Mouse (Mus musculus) spleen, adult 12 weeks (tissue): ENCODE results near the gene Psd.
A peak's percentile ranks its signal among the peaks of the same experiment; 100 is the strongest.

Experiments
- DNase-seq: peaks from one replicate; pipeline ENCODE4 v3.0.0; 2022; ENCODE audit warnings: low spot score

The Psd gene

DNA sequence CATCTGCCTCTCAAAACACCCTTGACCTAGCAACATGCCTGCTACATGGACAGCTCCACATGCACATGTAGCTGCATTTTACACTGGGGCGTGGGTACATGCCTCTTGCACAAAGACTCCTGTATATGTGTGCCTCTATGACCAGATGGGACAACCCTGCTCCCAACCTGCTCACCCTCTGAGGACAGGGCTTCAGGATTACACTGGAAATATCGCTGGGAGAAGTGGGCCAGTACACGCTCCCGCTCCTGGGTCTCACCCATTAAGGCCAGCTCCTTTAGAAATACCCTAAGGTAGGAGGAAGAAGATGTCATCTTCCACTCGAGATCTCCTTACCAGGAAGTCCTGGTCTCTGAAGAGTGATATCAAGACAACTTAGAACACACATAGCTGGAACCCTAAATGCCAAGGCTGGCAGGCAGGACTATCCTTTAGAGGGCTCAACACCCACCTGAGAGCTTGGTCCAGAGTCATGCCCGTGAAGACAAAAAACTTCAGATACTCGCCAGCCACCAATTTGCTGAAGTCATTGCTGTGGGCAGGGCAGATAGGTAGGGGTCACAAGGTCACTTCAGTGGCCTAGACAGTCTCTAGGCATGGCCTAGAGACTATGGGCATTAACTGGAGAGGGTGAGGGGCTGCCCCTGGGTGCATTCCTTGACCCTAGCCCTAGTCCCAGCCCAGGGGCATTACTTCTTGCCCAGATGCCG lies 6.7 kb downstream of the Psd start:
- DNase-seq, result no peak

- no peak for DNase-seq
Observed at GRCm38 (mm10) chr19:46318586-46319378, 8.2 kb downstream of the Psd start.

GRCm38 (mm10) chr19:46318031-46318471 lies 8.9 kb downstream of the Psd start:
- DNase-seq, result no peak

- DNase-seq, result no peak
Observed at GRCm38 (mm10) chr19:46317546-46317885, 9.4 kb downstream of the Psd start.

GRCm38 (mm10) chr19:46316846-46317545 lies 10.0 kb downstream of the Psd start:
- DNase-seq, result no peak

DNA sequence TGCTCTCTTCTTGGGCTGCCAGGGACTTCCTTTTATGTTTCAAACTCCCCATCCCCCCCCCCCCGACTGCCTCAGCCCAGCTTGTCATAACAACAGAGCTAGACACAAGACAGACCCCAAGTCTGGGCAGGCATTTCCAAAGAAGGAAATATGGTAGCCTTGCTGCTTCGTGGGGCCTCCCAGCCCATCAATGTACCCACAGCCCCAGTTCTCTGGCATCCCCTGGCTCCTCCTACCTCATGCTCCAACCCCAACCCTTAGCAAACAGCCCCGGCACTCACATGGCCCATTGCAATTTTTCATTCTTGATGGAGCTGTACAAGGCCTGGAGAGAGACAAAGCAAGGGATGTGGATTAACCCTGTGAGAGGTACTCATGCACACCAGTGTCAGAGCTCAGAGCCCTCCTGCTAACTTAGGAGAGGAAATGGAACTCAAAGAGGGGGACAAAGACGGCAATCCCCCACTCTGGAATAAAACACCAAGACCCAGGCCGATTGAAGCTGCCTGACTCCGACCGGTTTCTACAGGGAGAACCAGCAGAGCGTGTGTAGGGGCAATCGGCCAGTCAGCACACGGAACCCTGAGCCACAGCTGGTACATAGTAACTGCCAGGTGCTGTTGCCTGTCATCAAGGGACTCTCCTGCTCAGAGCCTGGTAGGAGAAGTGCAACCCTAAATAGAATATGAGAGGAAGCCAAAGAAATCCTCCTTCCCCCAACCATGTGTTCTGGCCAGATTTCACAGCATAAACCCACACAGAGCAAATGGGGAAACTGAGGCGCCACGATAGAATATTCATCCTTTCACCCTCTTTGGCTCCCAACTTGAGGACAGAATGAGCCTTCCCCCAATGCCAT lies 11.0 kb downstream of the Psd start:
- DNase-seq, result no peak

DNA sequence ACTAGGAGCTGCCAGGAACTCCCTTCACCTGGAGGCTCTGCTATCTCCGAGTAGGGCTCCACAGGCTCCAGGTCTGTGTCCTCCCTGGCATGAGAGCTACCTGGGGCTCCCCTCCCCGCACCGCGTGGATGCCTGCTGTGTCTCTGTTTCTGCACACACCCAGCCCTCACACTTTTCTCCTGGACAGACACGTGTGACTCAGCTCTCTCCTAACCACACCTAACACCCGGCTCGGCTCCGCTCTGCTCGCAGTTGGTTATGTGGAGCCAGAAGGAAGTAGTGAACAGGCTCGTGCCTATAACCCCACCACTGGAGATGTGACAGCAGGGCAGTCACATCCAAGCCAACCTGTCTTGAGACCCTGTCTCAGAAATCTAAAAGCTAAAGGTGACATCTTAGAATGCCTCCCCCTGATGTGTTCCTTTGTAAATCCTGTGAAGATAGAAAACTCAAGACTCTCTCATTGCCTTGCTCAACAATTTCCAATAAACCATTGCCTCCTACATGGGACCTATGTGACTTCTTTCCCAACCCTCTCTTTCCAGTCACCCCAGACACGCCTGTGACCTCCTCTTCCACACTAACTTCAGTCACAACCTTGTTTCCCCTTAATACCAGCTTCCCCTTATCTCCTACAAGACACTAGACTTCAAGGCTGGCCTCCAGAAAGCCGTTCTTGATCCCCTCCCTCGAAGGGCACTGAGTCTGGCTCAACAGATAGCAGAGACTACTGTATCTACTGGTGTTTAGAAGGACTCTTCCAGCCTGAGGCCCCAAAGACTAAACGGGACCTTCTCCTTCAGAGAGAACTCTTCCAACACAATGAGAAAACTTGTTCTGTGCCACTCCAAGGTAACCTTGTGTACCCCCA lies 11.8 kb downstream of the Psd start:
- peak; percentile 42 for DNase-seq

GRCm38 (mm10) chr19:46314151-46314601 lies 12.8 kb downstream of the Psd start:
- DNase-seq, result no peak

DNA sequence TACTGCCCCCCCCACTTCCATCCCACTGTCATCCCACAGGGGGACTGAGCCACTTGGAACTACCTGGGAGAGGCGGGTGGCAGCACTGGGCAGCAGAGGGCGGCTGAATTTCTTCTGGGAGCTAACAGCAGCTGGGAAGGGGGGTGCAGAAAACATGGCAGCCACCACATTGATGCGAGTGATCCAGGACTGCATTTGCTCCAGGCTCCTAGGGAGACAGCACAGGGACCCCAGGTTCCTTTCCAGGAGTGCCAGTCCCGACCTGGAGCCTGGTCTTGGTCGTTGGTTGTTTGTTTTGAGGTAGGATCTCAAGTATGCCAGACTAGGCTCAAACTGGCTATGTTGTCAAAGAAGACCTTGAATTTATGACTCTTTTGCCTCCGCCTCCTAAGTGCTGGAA lies 13.4 kb downstream of the Psd start:
- no peak for DNase-seq

DNA sequence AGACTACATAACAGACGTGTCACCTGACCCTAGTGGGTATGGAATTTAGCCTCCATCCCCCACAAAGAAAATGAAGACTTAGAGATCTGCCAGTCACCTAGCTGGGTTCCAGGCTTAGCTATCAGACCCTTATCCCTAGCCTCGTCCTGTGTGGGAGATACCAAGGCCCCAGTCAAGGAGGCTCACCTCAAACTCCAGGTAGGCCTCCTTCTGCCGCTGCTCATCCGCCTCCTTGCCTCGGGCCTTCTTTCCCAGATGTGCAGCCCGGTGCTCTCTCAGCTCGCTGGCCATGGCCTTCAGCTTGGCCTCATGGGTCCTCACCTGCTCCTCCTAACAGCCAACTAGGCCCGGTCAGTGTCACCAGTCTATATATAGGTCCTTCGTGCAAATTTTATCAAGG lies 13.8 kb downstream of the Psd start:
- no peak for DNase-seq

DNA sequence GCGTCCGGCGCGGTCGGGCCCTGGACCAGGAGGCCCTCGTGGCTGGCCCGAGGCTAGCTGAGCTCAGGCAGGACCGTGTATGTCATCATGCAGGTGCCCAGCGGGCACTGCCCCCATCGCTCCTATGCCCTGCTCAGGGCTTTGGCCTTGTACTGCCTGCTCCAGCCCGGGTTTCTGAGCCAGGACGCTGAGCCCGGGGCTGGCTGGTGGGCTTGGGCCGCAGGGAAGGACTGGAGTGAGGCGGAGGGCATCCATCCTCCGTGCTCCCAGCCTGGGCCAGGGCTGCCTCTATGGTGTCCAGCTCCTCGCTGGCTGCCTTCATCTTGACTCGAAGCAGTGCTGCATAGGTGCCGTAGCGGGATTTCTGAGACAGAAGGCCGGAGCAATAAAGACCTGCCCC lies 14.4 kb downstream of the Psd start:
- DNase-seq, result no peak

DNA sequence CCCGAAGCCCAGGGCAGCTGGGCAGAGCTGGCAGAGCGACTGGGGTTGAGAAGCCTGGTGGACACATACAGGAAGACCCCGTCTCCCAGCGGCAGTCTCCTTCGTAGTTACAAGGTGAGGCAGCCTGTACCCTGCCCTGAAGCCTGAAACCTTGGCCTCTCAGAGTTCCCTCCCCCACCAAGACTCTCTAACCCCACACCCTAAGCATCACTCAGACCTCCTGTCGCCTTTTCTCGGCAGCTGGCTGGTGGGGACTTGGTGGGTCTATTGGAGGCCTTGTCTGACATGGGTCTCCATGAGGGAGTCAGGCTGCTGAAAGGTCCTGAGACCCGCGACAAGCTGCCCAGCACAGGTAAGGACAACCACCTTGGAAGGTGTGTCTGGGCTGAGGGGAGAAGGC lies 15.6 kb downstream of the Psd start:
- DNase-seq, result no peak

GRCm38 (mm10) chr19:46310312-46310865 lies 16.6 kb downstream of the Psd start:
- no peak for DNase-seq

GRCm38 (mm10) chr19:46309651-46310305 lies 17.2 kb downstream of the Psd start:
- DNase-seq, result no peak

DNA sequence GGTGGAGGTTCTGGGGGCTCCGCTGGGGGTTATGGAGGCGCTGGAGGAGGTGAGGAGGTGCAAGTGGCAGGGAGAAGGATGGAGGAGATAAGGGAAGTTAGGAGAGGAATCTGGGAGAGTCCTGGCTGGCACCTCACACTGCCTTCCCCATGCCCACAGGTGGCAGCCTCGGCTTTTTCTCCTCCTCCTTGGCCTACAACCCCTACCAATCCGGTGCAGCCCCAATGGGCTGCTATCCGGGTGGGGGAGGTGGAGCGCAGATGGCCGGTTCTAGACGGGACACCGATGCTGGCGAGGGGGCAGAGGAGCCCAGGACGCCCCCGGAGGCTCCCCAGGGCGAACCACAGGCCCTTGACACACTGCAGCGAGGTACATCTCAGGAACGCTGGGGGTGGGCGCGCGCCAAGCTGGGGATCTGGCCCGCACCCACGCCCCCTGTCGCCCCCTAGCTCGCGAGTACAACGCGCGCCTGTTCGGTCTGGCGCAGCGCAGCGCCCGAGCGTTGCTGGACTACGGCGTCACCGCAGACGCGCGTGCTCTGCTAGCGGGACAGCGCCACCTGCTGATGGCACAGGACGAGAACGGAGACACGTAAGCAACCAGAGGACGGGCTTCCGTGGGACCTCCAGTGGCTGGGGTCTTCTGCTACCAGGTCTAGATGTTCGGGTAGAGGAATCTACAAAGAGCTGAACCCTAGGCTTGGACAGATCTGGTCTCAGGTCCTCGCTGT lies 18.1 kb downstream of the Psd start:
- DNase-seq, result peak; percentile 70

- no peak for DNase-seq
Observed at GRCm38 (mm10) chr19:46308303-46308702, 18.7 kb downstream of the Psd start.

DNA sequence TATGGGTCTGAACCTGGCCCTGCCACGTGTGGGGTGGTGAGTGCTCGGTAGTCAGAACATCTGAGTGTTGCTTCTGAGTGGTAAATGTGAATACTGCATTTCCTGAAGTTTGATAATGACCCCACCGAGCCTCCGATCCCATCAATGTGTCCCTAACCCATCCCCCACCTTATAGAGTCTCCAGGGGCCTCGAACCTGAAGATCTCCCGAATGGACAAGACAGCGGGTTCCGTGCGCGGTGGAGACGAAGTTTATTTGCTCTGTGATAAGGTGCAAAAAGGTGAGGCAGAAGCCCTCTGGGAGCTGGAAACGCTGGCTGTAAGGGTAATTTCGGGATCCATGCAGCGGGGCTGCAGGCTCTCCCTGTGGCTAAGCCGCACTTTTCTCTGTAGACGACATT lies 19.2 kb downstream of the Psd start:
- DNase-seq, result no peak

- no peak for DNase-seq
Observed at GRCm38 (mm10) chr19:46306751-46307289, 20.1 kb downstream of the Psd start.

DNA sequence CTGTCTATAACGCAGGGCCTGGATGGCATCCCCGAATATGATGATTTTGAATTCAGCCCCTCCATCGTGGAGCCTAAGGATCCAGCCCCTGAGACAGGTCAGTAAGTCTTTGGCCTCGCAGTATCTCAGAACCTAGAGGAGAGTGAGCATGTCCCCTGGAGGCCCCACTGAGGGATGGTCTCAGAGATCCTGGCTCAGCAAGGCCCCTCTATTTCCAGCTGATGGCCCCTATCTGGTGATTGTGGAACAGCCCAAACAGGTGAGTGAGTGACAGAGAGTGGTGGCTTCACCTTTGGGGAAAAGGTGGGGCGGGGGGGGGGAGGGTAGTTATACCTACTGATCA lies 20.7 kb downstream of the Psd start:
- no peak for DNase-seq
